Mouse (Mus musculus): ENCODE results near the gene Ackr4.

GRCm38 (mm10) chr9:104039031-104039695 lies 87.6 kb downstream of the Ackr4 start:
- TF ChIP-seq MAX (IDR thresholded peaks at IDR 0.05; ENCODE audit: low read depth) (no peak), USF1 (IDR thresholded peaks at IDR 0.05; ENCODE audit: low read depth) (no peak), POLR2A (IDR thresholded peaks at IDR 0.05; ENCODE audit: insufficient read length, low read depth) (no peak), REST (IDR thresholded peaks at IDR 0.05; ENCODE audit: insufficient read depth, insufficient read length) (no peak), TCF3 (IDR thresholded peaks at IDR 0.05; ENCODE audit: insufficient read length, low read depth) (no peak)

All from myocyte (in vitro differentiated cells).